Mouse (Mus musculus) lung, adult 10 weeks (tissue): ENCODE data around the gene Nexn. TPM values are rescaled to one million over a fixed set of nuclear protein-coding genes. Genes with fewer than 3 reads are reported as not detected.

Experiments
- polyA plus RNA-seq: library from polyadenylated mRNA; stranded (reverse); fragments of 350-450 nt; fragmentation: Illumina TruSeq; extraction: RNeasy Lipid Tissue Mini Kit (QIAGEN cat#74804); gene quantifications from one replicate; pipeline ENCODE4 v1.2.3, GENCODE M21; 2014; ENCODE audit warnings: low read depth, low replicate concordance; ENCODE audit not compliant: insufficient read depth

Nexn gene
- polyA plus RNA-seq = 19.3 TPM

DNA sequence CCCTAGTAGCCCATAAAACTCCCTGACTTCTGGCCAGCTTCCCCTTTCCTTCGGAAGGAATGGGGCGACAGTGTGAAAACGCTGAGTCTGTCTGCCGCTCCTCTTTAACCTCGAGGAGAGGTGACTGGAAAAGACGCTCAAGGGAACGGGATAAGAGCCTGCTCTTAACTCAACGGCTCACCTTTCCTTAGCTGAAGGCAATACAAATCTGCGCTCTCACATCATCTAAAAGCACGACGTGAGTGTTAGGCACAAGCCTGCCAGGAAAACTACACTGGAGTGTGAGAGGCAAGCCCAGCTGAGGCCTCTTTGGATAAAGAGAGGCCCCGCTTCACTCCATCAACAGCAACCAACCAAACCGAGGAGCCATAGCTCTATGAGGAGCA, at the start of gene Nexn:
Gene Nexn (minus strand): TSS at position 315 of the 386 bp plus-strand sequence.

GRCm38 (mm10) chr3:152209967-152210634, 56.0 kb downstream of the Nexn start, which contains the start of the genes Dnajb4 and Fubp1:
Gene Dnajb4 (minus strand): TSS chr3:152210302.
Gene Fubp1 (plus strand): TSS chr3:152210422.

Other genes with a start within 250 kb of the Nexn start
- gene Gipc2, start 100.1 kb downstream of the Nexn start, polyA plus RNA-seq = 50.8 TPM
- 37.9 TPM for gene Dnajb4, start 56.0 kb downstream of the Nexn start, polyA plus RNA-seq
- 31.0 TPM for gene Fubp1, start 55.9 kb downstream of the Nexn start, polyA plus RNA-seq
- gene Miga1, start 74.1 kb upstream of the Nexn start, polyA plus RNA-seq = 6.1 TPM
- gene Usp33, start 80.1 kb upstream of the Nexn start, polyA plus RNA-seq = 27.7 TPM
- gene Zzz3, start 129.1 kb upstream of the Nexn start, polyA plus RNA-seq = 13.8 TPM